Mouse (Mus musculus): ENCODE data around the gene Cdc25b.

Cdc25b gene

GRCm38 (mm10) chr2:131191005-131191390, 4.2 kb downstream of the Cdc25b start:
- Histone ChIP-seq H3K4me1 (replicated peaks; ENCODE audit: low read depth, low read length) (peaks cover 52% of the 10 kb centered on the region), H3K9me3 (ENCODE audit: low read length) (no peaks in the 10 kb centered on the region), H3K36me3 (ENCODE audit: insufficient read depth, low read length) (peaks cover 58% of the 10 kb centered on the region), H3K4me3 (replicated peaks; ENCODE audit: low read length) (0 out of 2 replicates have a peak overlapping the region, but pooled peaks have one; percentile 43), H3K27me3 (ENCODE audit: insufficient read depth, low read length) (peaks cover 11% of the 10 kb centered on the region)
- TF ChIP-seq CTCF (conservative IDR thresholded peaks at IDR 0.05; ENCODE audit: low read length) = no peak
- no peak for TF ChIP-seq NANOG (IDR thresholded peaks at IDR 0.05; ENCODE audit: borderline replicate concordance, low read length)
- no peak for TF ChIP-seq POU5F1 (IDR thresholded peaks at IDR 0.05; ENCODE audit: borderline replicate concordance, low read length)

- Histone ChIP-seq H3K4me1 (replicated peaks; ENCODE audit: low read depth, low read length) (peaks cover 41% of the 10 kb centered on the region), H3K9me3 (ENCODE audit: low read length) (peaks cover 7% of the 10 kb centered on the region; the same call in 1 of the 2 replicates), H3K36me3 (ENCODE audit: insufficient read depth, low read length) (peaks cover 59% of the 10 kb centered on the region), H3K4me3 (replicated peaks; ENCODE audit: low read length) (no peak overlapping the region), H3K27me3 (ENCODE audit: insufficient read depth, low read length) (no peaks in the 10 kb centered on the region)
- TF ChIP-seq CTCF (conservative IDR thresholded peaks at IDR 0.05; ENCODE audit: low read length) (no peak), POU5F1 (IDR thresholded peaks at IDR 0.05; ENCODE audit: borderline replicate concordance, low read length) (no peak), NANOG (IDR thresholded peaks at IDR 0.05; ENCODE audit: borderline replicate concordance, low read length) (no peak)
These were observed 10.0 kb downstream of the Cdc25b start for GRCm38 (mm10) chr2:131196606-131197316.

- H3K27me3 ChIP-seq (ENCODE audit: insufficient read depth, low read length) = peaks cover 6% of the 10 kb centered on the region; the same call in 1 of the 2 replicates
- H3K9me3 ChIP-seq (ENCODE audit: low read length) = peaks cover 7% of the 10 kb centered on the region; the same call in 1 of the 2 replicates
- H3K4me3 ChIP-seq (replicated peaks; ENCODE audit: low read length) = no peak overlapping the region
- H3K36me3 ChIP-seq (ENCODE audit: insufficient read depth, low read length) = peaks cover 30% of the 10 kb centered on the region
- peaks cover 51% of the 10 kb centered on the region for H3K4me1 ChIP-seq (replicated peaks; ENCODE audit: low read depth, low read length)
- TF ChIP-seq NANOG (IDR thresholded peaks at IDR 0.05; ENCODE audit: borderline replicate concordance, low read length) (no peak), POU5F1 (IDR thresholded peaks at IDR 0.05; ENCODE audit: borderline replicate concordance, low read length) (no peak), CTCF (conservative IDR thresholded peaks at IDR 0.05; ENCODE audit: low read length) (no peak)
These were observed 14.0 kb downstream of the Cdc25b start for GRCm38 (mm10) chr2:131200710-131201109.

GRCm38 (mm10) chr2:131201262-131201661, 14.5 kb downstream of the Cdc25b start:
- Histone ChIP-seq H3K27me3 (ENCODE audit: insufficient read depth, low read length) (peaks cover 11% of the 10 kb centered on the region; the same call in 1 of the 2 replicates), H3K4me3 (replicated peaks; ENCODE audit: low read length) (no peak overlapping the region), H3K4me1 (replicated peaks; ENCODE audit: low read depth, low read length) (peaks cover 51% of the 10 kb centered on the region), H3K36me3 (ENCODE audit: insufficient read depth, low read length) (peaks cover 30% of the 10 kb centered on the region), H3K9me3 (ENCODE audit: low read length) (peaks cover 7% of the 10 kb centered on the region; the same call in 1 of the 2 replicates)
- TF ChIP-seq POU5F1 (IDR thresholded peaks at IDR 0.05; ENCODE audit: borderline replicate concordance, low read length) = no peak
- no peak for TF ChIP-seq CTCF (conservative IDR thresholded peaks at IDR 0.05; ENCODE audit: low read length)
- no peak for TF ChIP-seq NANOG (IDR thresholded peaks at IDR 0.05; ENCODE audit: borderline replicate concordance, low read length)

GRCm38 (mm10) chr2:131203816-131204409, 17.2 kb downstream of the Cdc25b start:
- Histone ChIP-seq H3K27me3 (ENCODE audit: insufficient read depth, low read length) (peaks cover 14% of the 10 kb centered on the region; the same call in 1 of the 2 replicates), H3K9me3 (ENCODE audit: low read length) (peaks cover 7% of the 10 kb centered on the region; the same call in 1 of the 2 replicates), H3K36me3 (ENCODE audit: insufficient read depth, low read length) (peaks cover 13% of the 10 kb centered on the region; the same call in 1 of the 2 replicates), H3K4me3 (replicated peaks; ENCODE audit: low read length) (no peak overlapping the region), H3K4me1 (replicated peaks; ENCODE audit: low read depth, low read length) (peaks cover 30% of the 10 kb centered on the region)
- no peak for TF ChIP-seq NANOG (IDR thresholded peaks at IDR 0.05; ENCODE audit: borderline replicate concordance, low read length)
- no peak for TF ChIP-seq CTCF (conservative IDR thresholded peaks at IDR 0.05; ENCODE audit: low read length)
- no peak for TF ChIP-seq POU5F1 (IDR thresholded peaks at IDR 0.05; ENCODE audit: borderline replicate concordance, low read length)

GRCm38 (mm10) chr2:131204410-131204981, 17.7 kb downstream of the Cdc25b start:
- TF ChIP-seq CTCF (conservative IDR thresholded peaks at IDR 0.05; ENCODE audit: low read length) (no peak), NANOG (IDR thresholded peaks at IDR 0.05; ENCODE audit: borderline replicate concordance, low read length) (no peak), POU5F1 (IDR thresholded peaks at IDR 0.05; ENCODE audit: borderline replicate concordance, low read length) (no peak)
- H3K4me3 ChIP-seq (replicated peaks; ENCODE audit: low read length) = 0 out of 2 replicates have a peak overlapping the region, but pooled peaks have one; percentile 23
- H3K4me1 ChIP-seq (replicated peaks; ENCODE audit: low read depth, low read length) = peaks cover 30% of the 10 kb centered on the region
- peaks cover 14% of the 10 kb centered on the region; the same call in 1 of the 2 replicates for H3K27me3 ChIP-seq (ENCODE audit: insufficient read depth, low read length)
- peaks cover 13% of the 10 kb centered on the region; the same call in 1 of the 2 replicates for H3K36me3 ChIP-seq (ENCODE audit: insufficient read depth, low read length)
- H3K9me3 ChIP-seq (ENCODE audit: low read length) = peaks cover 7% of the 10 kb centered on the region; the same call in 1 of the 2 replicates

GRCm38 (mm10) chr2:131205521-131206182, 18.9 kb downstream of the Cdc25b start:
- H3K4me3 ChIP-seq (replicated peaks; ENCODE audit: low read length) = no peak overlapping the region
- H3K36me3 ChIP-seq (ENCODE audit: insufficient read depth, low read length) = peaks cover 8% of the 10 kb centered on the region; the same call in 1 of the 2 replicates
- no peak for TF ChIP-seq NANOG (IDR thresholded peaks at IDR 0.05; ENCODE audit: borderline replicate concordance, low read length)
- TF ChIP-seq CTCF (conservative IDR thresholded peaks at IDR 0.05; ENCODE audit: low read length) = no peak
- TF ChIP-seq POU5F1 (IDR thresholded peaks at IDR 0.05; ENCODE audit: borderline replicate concordance, low read length) = no peak
- H3K27me3 ChIP-seq (ENCODE audit: insufficient read depth, low read length) = peaks cover 14% of the 10 kb centered on the region; the same call in 1 of the 2 replicates
- peaks cover 35% of the 10 kb centered on the region for H3K4me1 ChIP-seq (replicated peaks; ENCODE audit: low read depth, low read length)
- H3K9me3 ChIP-seq (ENCODE audit: low read length) = peaks cover 5% of the 10 kb centered on the region; the same call in 1 of the 2 replicates
